Comparison of ENCODE assay signal across 7 mouse cellular contexts in genomic region chr15:81105962-81106361, GRCm38 (mm10).
A peak's percentile ranks its signal among the peaks of the same experiment; 100 is the strongest.
DNase-seq lines count a peak whose midpoint lies in the region; ATAC-seq and TF ChIP-seq lines count a peak whose summit lies in the region.

No protein-coding gene starts in this region.

- peak; percentile 70 for ATAC-seq in frontal cortex, adult (ENCODE audit: low TSS enrichment)
- ATAC-seq in limb, embryonic 14.5 days (ENCODE audit: low FRiP score, low read depth), result no peak

- no peaks in the 10 kb centered on the region for H3K9me3 ChIP-seq in limb, embryonic 14.5 days (ENCODE audit: control insufficient read depth, low read length)

- peak; percentile 16 for DNase-seq in thymus, adult 2 months
- no peak for DNase-seq in thymus, adult 18-20 months
- DNase-seq in limb, embryonic 14.5 days (ENCODE audit: low spot score), result no peak
- DNase-seq in spleen, adult 18-20 months, result no peak
- no peak for DNase-seq in cerebellum, postnatal 10 days
- DNase-seq in spleen, postnatal 36 days (ENCODE audit: low spot score in 2 of 2), result no peak

- no peak overlapping the region for H3K27ac ChIP-seq in thymus, adult 2 months (ENCODE audit: control insufficient read depth, insufficient read depth, low read length)
- no peak overlapping the region for H3K27ac ChIP-seq in limb, embryonic 14.5 days (replicated peaks; ENCODE audit: low read depth, low read length)

- no peaks in the 10 kb centered on the region for H3K36me3 ChIP-seq in thymus, adult 2 months (ENCODE audit: control insufficient read depth, insufficient read depth, low read length)
- H3K36me3 ChIP-seq in limb, embryonic 14.5 days (ENCODE audit: control insufficient read depth, insufficient read depth, low read length), result no peaks in the 10 kb centered on the region

- TF ChIP-seq CTCF in thymus, adult 2 months (IDR thresholded peaks at IDR 0.05; ENCODE audit: borderline replicate concordance, control insufficient read depth, extremely low read depth, insufficient read depth, low read length, poor library complexity), result no peak

- 0 out of 2 replicates have a peak overlapping the region, but pooled peaks have one; percentile 25 for H3K9ac ChIP-seq in limb, embryonic 14.5 days (ENCODE audit: low read depth, low read length, severe bottlenecking)

- no peak overlapping the region for H3K4me3 ChIP-seq in thymus, adult 2 months (ENCODE audit: control insufficient read depth, insufficient read depth, low read length)
- H3K4me3 ChIP-seq in limb, embryonic 14.5 days (replicated peaks; ENCODE audit: low read length), result no peak overlapping the region

- 62% methylated on average over 10 of the region's 10 CpGs for WGBS in thymus, adult 2 months
- WGBS in limb, embryonic 14.5 days, result 34% methylated on average over 10 of the region's 10 CpGs

- TF ChIP-seq POLR2A in thymus, adult 2 months (IDR thresholded peaks at IDR 0.05; ENCODE audit: control insufficient read depth, extremely low read depth, insufficient read depth, low read length, poor library complexity), result no peak
- no peak for TF ChIP-seq POLR2A in limb, embryonic 14.5 days (IDR thresholded peaks at IDR 0.05; ENCODE audit: borderline replicate concordance, extremely low read depth, insufficient read depth, insufficient read length)

- no peaks in the 10 kb centered on the region for H3K27me3 ChIP-seq in thymus, adult 2 months (ENCODE audit: control insufficient read depth, insufficient read depth, low read length)
- no peaks in the 10 kb centered on the region for H3K27me3 ChIP-seq in limb, embryonic 14.5 days (ENCODE audit: control insufficient read depth, insufficient read depth, low read length)

- no peak overlapping the region for H3K4me2 ChIP-seq in limb, embryonic 14.5 days (replicated peaks; ENCODE audit: low read depth, low read length, severe bottlenecking)

- H3K4me1 ChIP-seq in thymus, adult 2 months (replicated peaks; ENCODE audit: control insufficient read depth, insufficient read depth, low read length), result peaks cover 14% of the 10 kb centered on the region
- H3K4me1 ChIP-seq in limb, embryonic 14.5 days (ENCODE audit: control insufficient read depth, insufficient read depth, low read length), result peaks cover 31% of the 10 kb centered on the region
